Mouse (Mus musculus): ENCODE measurements around the gene Lat2.

Gene Lat2

GRCm38 (mm10) chr5:134571730-134572507 lies 42.9 kb downstream of the Lat2 start:
- no peak for DNase-seq (ENCODE audit: low read depth, low spot score)

GRCm38 (mm10) chr5:134568964-134569491 lies 45.8 kb downstream of the Lat2 start:
- DNase-seq (ENCODE audit: low read depth, low spot score), result no peak

- DNase-seq (ENCODE audit: low read depth, low spot score), result no peak
These were observed 46.8 kb downstream of the Lat2 start for GRCm38 (mm10) chr5:134568030-134568429.

GRCm38 (mm10) chr5:134567445-134567844 lies 47.4 kb downstream of the Lat2 start:
- no peak for DNase-seq (ENCODE audit: low read depth, low spot score)

GRCm38 (mm10) chr5:134565696-134566095 lies 49.1 kb downstream of the Lat2 start:
- DNase-seq (ENCODE audit: low read depth, low spot score), result no peak

- DNase-seq (ENCODE audit: low read depth, low spot score), result no peak
These were observed 50.6 kb downstream of the Lat2 start for GRCm38 (mm10) chr5:134564272-134564671.

GRCm38 (mm10) chr5:134560450-134561171 lies 54.2 kb downstream of the Lat2 start:
- DNase-seq (ENCODE audit: low read depth, low spot score), result no peak

GRCm38 (mm10) chr5:134560071-134560449 lies 54.8 kb downstream of the Lat2 start, which contains the start of gene Syna:
Gene Syna, minus strand, starts transcription at chr5:134560171.
- no peak for DNase-seq (ENCODE audit: low read depth, low spot score)

- DNase-seq (ENCODE audit: low read depth, low spot score), result no peak
These were observed 59.2 kb downstream of the Lat2 start for GRCm38 (mm10) chr5:134555463-134556164.

GRCm38 (mm10) chr5:134553951-134554546 lies 60.8 kb downstream of the Lat2 start:
- DNase-seq (ENCODE audit: low read depth, low spot score), result no peak

GRCm38 (mm10) chr5:134552110-134552972 lies 62.5 kb downstream of the Lat2 start, which contains the start of gene Clip2:
Gene Clip2, minus strand, starts transcription at chr5:134552434.
- DNase-seq (ENCODE audit: low read depth, low spot score), result no peak

- DNase-seq (ENCODE audit: low read depth, low spot score), result no peak
These were observed 63.4 kb downstream of the Lat2 start for GRCm38 (mm10) chr5:134551233-134552109.

- DNase-seq (ENCODE audit: low read depth, low spot score), result no peak
These were observed 64.0 kb downstream of the Lat2 start for GRCm38 (mm10) chr5:134550836-134551232.

All from c-Kit-negative CD71-positive TER-119-positive erythroid progenitor cells, embryonic 14.5 days (primary cell).